Mouse (Mus musculus) telencephalon, adult 2 months (tissue): Measurements from ENCODE around the gene Smarca1.

Experiments used
- DNase-seq: peaks from one replicate; pipeline ENCODE4 v3.0.0-alpha.2; 2011; ENCODE audit warnings: low read depth, low spot score

Gene Smarca1

GRCm38 (mm10) chrX:47892431-47893024 lies at the start of gene Smarca1:
Gene Smarca1, minus strand, starts transcription at chrX:47892974.
- no peak for DNase-seq

- DNase-seq = no peak
Observed at GRCm38 (mm10) chrX:47937740-47938139, 45.0 kb upstream of the Smarca1 start.

GRCm38 (mm10) chrX:47936885-47937284 lies 44.1 kb upstream of the Smarca1 start:
- no peak for DNase-seq

- DNase-seq = no peak
Observed at GRCm38 (mm10) chrX:47934352-47934751, 41.6 kb upstream of the Smarca1 start.

- no peak for DNase-seq
Observed at GRCm38 (mm10) chrX:47930449-47930848, 37.7 kb upstream of the Smarca1 start.

GRCm38 (mm10) chrX:47927981-47928380 lies 35.2 kb upstream of the Smarca1 start:
- no peak for DNase-seq

GRCm38 (mm10) chrX:47920541-47920940 lies 27.8 kb upstream of the Smarca1 start:
- no peak for DNase-seq

- no peak for DNase-seq
Observed at GRCm38 (mm10) chrX:47916831-47917230, 24.1 kb upstream of the Smarca1 start.

- no peak for DNase-seq
Observed at GRCm38 (mm10) chrX:47913543-47913938, 20.8 kb upstream of the Smarca1 start.

GRCm38 (mm10) chrX:47912904-47913542 lies 20.2 kb upstream of the Smarca1 start:
- DNase-seq = no peak

GRCm38 (mm10) chrX:47912306-47912792 lies 19.6 kb upstream of the Smarca1 start, which contains the start of gene Ocrl:
Gene Ocrl, plus strand, starts transcription at chrX:47912387.
- no peak for DNase-seq

- no peak for DNase-seq
Observed at GRCm38 (mm10) chrX:47891907-47892430, 805 bp downstream of the Smarca1 start.

- no peak for DNase-seq
Observed at GRCm38 (mm10) chrX:47891243-47891906, 1.4 kb downstream of the Smarca1 start.

- DNase-seq = no peak
Observed at GRCm38 (mm10) chrX:47887401-47887800, 5.4 kb downstream of the Smarca1 start.

- no peak for DNase-seq
Observed at GRCm38 (mm10) chrX:47882813-47883212, 10.0 kb downstream of the Smarca1 start.

GRCm38 (mm10) chrX:47880052-47880451 lies 12.7 kb downstream of the Smarca1 start:
- DNase-seq = no peak

GRCm38 (mm10) chrX:47858544-47858943 lies 34.2 kb downstream of the Smarca1 start:
- no peak for DNase-seq

GRCm38 (mm10) chrX:47835835-47836195 lies 57.0 kb downstream of the Smarca1 start:
- no peak for DNase-seq

- no peak for DNase-seq
Observed at GRCm38 (mm10) chrX:47835098-47835834, 57.5 kb downstream of the Smarca1 start.

GRCm38 (mm10) chrX:47833431-47833830 lies 59.3 kb downstream of the Smarca1 start:
- DNase-seq = no peak

- DNase-seq = peak; percentile 13
Observed at GRCm38 (mm10) chrX:47820566-47820965, 72.2 kb downstream of the Smarca1 start.

GRCm38 (mm10) chrX:47808717-47809116 lies 84.1 kb downstream of the Smarca1 start:
- no peak for DNase-seq
